Mouse (Mus musculus) spleen, adult 2 months (tissue): ENCODE data around the gene Rbfox1. TPM values are rescaled to one million over a fixed set of nuclear protein-coding genes. Genes with fewer than 3 reads are reported as not detected.

Experiments used
- DNase-seq, 2 experiments: peaks; one replicate each; pipeline versions ENCODE4 v3.0.0 to v3.0.0-alpha.2; 2012 to 2021; ENCODE audit warnings: low spot score in 2 of 2, low read depth in 1 of 2
- H3K27ac ChIP-seq: fragments of 200-500 bp; 2 replicates; pipeline ENCODE4 v1.5.1; 2012; ENCODE audit warnings: low read length, inconsistent platforms; ENCODE audit not compliant: insufficient read depth
- H3K27me3 ChIP-seq: fragments of 200-500 bp; 2 replicates; pipeline ENCODE4 v1.6.1; 2012; ENCODE audit warnings: mild to moderate bottlenecking, moderate library complexity, low read length, inconsistent platforms; ENCODE audit not compliant: control insufficient read depth, insufficient read depth
- H3K36me3 ChIP-seq: fragments of 200-500 bp; 2 replicates; pipeline ENCODE4 v1.6.1; 2012; ENCODE audit warnings: mild to moderate bottlenecking, low read length, inconsistent platforms; ENCODE audit not compliant: control insufficient read depth, insufficient read depth
- H3K4me1 ChIP-seq: fragments of 200-500 bp; 2 replicates; pipeline ENCODE4 v1.6.1; 2011; ENCODE audit warnings: inconsistent platforms; ENCODE audit not compliant: control insufficient read depth, insufficient read depth, insufficient read length
- H3K4me3 ChIP-seq: fragments of 200-500 bp; 2 replicates; pipeline ENCODE4 v1.5.1; 2011; ENCODE audit warnings: mild to moderate bottlenecking, inconsistent platforms; ENCODE audit not compliant: insufficient read depth, insufficient read length; ENCODE audit errors: extremely low read depth
- CTCF ChIP-seq: fragments of 200-500 bp; IDR thresholded peaks from 2 replicates; pipeline ENCODE4 v1.5.1; 2011; ENCODE audit warnings: mild to moderate bottlenecking, inconsistent platforms; ENCODE audit not compliant: insufficient read depth, insufficient read length, insufficient replicate concordance; ENCODE audit errors: extremely low read depth
- POLR2A ChIP-seq: fragments of 200-500 bp; IDR thresholded peaks from 2 replicates; pipeline ENCODE4 v1.6.1; 2011; ENCODE audit warnings: low read depth, low read length, inconsistent platforms
- WGBS: fragments of 180-500 bp; shearing (Covaris S2); methylation state at CpG from one replicate; pipeline ENCODE4 v1.1.7; 2018; 5-methylcytosine and 5-hydroxymethylcytosine counted together
- polyA plus RNA-seq: library from polyadenylated mRNA; depleted of rRNA; stranded (reverse); fragments of >200 nt; gene quantifications from 2 replicates; pipeline ENCODE4 v1.2.3, GENCODE M21; 2012

The Rbfox1 gene
- polyA plus RNA-seq, 1 experiment, result 1.0 TPM

DNA sequence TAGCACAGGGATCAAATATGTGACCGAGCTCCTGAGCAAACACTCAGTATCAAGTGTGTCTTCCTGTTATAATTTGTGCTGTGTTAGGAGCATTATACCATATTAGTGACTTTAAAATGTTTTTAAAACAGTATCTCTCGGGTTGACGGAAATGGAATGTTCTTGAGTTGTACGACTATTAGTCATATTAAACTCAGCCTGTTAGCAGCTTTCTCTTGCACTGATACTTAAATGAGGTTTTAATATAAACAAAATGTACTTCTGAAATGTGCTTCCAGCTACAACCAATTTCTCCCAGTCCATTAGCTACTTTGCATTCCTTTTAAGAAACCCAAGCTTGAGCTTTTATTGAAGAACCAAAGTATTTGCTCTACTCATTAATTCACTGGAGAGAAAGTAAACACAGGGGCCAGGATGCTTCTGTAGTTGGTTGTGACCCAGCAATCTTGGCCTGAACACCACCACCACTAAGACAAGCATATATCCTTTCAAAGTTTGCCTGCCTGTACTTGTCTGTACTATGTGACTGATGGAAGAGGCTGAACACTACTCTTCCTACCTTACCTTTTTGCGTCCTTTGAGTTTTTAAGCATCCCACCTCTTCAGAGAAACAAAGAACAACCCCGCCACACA lies 944.9 kb downstream of the Rbfox1 start:
- no peak for DNase-seq
- no peak overlapping the region for H3K4me3 ChIP-seq
- TF ChIP-seq CTCF, result no peak
- TF ChIP-seq POLR2A, result no peak
- H3K27ac ChIP-seq, result no peak overlapping the region
- H3K27me3 ChIP-seq, result no peaks in the 10 kb centered on the region
- 85% methylated on average over 6 of the region's 6 CpGs for WGBS
- no peaks in the 10 kb centered on the region for H3K36me3 ChIP-seq
- no peaks in the 10 kb centered on the region for H3K4me1 ChIP-seq

GRCm38 (mm10) chr16:6833486-6833885 lies 948.3 kb downstream of the Rbfox1 start:
- TF ChIP-seq CTCF, result no peak
- no peak for TF ChIP-seq POLR2A
- Histone ChIP-seq H3K4me1 (no peaks in the 10 kb centered on the region), H3K36me3 (no peaks in the 10 kb centered on the region), H3K27ac (no peak overlapping the region), H3K4me3 (no peak overlapping the region), H3K27me3 (no peaks in the 10 kb centered on the region)
- DNase-seq, result no peak

DNA sequence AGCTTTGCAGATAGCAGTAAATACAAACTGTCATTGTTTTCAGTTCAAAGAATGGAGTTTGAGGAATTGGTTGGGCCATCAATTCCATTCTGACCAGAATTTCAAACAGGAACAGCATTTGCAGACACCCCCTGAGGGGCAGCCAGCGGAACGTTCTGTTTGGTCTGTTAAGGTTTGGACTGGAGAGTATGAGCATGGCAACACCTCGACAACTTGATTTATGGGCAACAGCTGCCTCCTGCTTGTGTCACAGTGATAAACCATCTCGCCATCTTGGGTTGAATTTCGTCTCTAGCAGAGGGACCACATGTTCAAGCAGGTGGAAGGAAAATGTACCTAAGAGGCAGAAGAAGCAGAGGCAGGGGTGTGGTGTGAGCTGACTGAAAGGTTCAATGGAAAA lies 949.9 kb downstream of the Rbfox1 start:
- TF ChIP-seq POLR2A (no peak), CTCF (no peak)
- DNase-seq, result no peak
- Histone ChIP-seq H3K36me3 (no peaks in the 10 kb centered on the region), H3K27me3 (no peaks in the 10 kb centered on the region), H3K4me3 (no peak overlapping the region), H3K4me1 (no peaks in the 10 kb centered on the region), H3K27ac (no peak overlapping the region)
- WGBS, result 33% methylated on average over 5 of the region's 5 CpGs

- Histone ChIP-seq H3K27me3 (no peaks in the 10 kb centered on the region), H3K27ac (no peak overlapping the region), H3K4me1 (no peaks in the 10 kb centered on the region), H3K4me3 (no peak overlapping the region), H3K36me3 (no peaks in the 10 kb centered on the region)
- 47% methylated on average over 15 of the region's 15 CpGs for WGBS
- peak in 1 of 2 experiments; percentile 3 for DNase-seq
- TF ChIP-seq POLR2A (no peak), CTCF (no peak)
Observed at GRCm38 (mm10) chr16:6839299-6839995, 954.3 kb downstream of the Rbfox1 start.

GRCm38 (mm10) chr16:6840007-6840406 lies 954.9 kb downstream of the Rbfox1 start:
- WGBS, result 67% methylated on average over 3 of the region's 3 CpGs
- no peak overlapping the region for H3K27ac ChIP-seq
- no peaks in the 10 kb centered on the region for H3K4me1 ChIP-seq
- TF ChIP-seq CTCF, result no peak
- no peak for TF ChIP-seq POLR2A
- DNase-seq, result no peak
- H3K4me3 ChIP-seq, result no peak overlapping the region
- no peaks in the 10 kb centered on the region for H3K27me3 ChIP-seq
- no peaks in the 10 kb centered on the region for H3K36me3 ChIP-seq

DNA sequence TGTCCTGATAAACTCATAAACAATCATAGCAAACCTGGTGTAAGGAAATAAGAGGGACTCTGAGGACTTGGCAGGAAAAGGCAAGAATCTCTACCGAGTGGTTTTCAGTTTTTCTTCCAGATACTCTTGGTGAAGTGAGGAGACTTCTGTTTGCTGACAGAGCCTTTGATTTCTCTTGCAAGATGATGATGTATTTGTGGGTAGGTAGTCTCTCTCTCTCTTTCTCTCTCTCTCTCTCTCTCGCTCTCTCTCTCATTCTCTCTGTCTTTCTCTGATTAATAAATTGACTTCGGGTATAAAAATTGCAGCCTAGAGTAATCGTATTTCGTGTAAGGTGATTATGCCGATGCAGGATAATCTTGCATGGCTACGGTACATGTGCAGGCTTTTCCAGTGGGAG lies 955.3 kb downstream of the Rbfox1 start:
- H3K36me3 ChIP-seq, result no peaks in the 10 kb centered on the region

More for the DNA sequence above, 955.3 kb downstream of the Rbfox1 start:
- Histone ChIP-seq H3K4me1 (no peaks in the 10 kb centered on the region), H3K4me3 (no peak overlapping the region), H3K27me3 (no peaks in the 10 kb centered on the region), H3K27ac (no peak overlapping the region)
- 80% methylated on average over 7 of the region's 7 CpGs for WGBS
- TF ChIP-seq CTCF, result no peak
- TF ChIP-seq POLR2A, result no peak
- no peak for DNase-seq
